Mouse (Mus musculus) liver, embryonic 16.5 days (tissue): ENCODE results near the gene Setd2. TPM values are rescaled to one million over a fixed set of nuclear protein-coding genes. Genes with fewer than 3 reads are reported as not detected.
A peak's percentile ranks its signal among the peaks of the same experiment; 100 is the strongest.

Source experiments
- ATAC-seq: fragments of 200-750 bp; cut with Nextera tagmentation; 2 replicates; pipeline ENCODE4 v1.8.0; 2017; ENCODE audit warnings: low read depth, mild to moderate bottlenecking, moderate number of reproducible peaks, moderate library complexity
- H3K27ac ChIP-seq: fragments of 300-500 bp; sonication (generic); 2 replicates; pipeline ENCODE4 v1.5.1; 2014; ENCODE audit warnings: mild to moderate bottlenecking, low read length
- H3K27me3 ChIP-seq: fragments of 300-500 bp; sonication (generic); 2 replicates; pipeline ENCODE4 v1.6.1; 2014; ENCODE audit warnings: low read depth, low read length, mixed read lengths; ENCODE audit not compliant: control insufficient read depth, insufficient read depth
- H3K36me3 ChIP-seq: fragments of 300-500 bp; sonication (generic); 2 replicates; pipeline ENCODE4 v1.6.1; 2014; ENCODE audit warnings: mild to moderate bottlenecking; ENCODE audit not compliant: control insufficient read depth, insufficient read depth
- H3K4me1 ChIP-seq: fragments of 300-500 bp; sonication (generic); 2 replicates; pipeline ENCODE4 v1.6.1; 2014; ENCODE audit warnings: low read depth, low read length, mixed read lengths; ENCODE audit not compliant: control insufficient read depth
- H3K4me2 ChIP-seq: fragments of 300-500 bp; sonication (generic); 2 replicates; pipeline ENCODE4 v1.6.1; 2014; ENCODE audit warnings: low read depth, low read length, mixed read lengths
- H3K4me3 ChIP-seq: fragments of 300-500 bp; sonication (generic); 2 replicates; pipeline ENCODE4 v1.5.1; 2014; ENCODE audit warnings: low read depth, mild to moderate bottlenecking, low read length
- H3K9ac ChIP-seq: fragments of 300-500 bp; sonication (generic); 2 replicates; pipeline ENCODE4 v1.6.1; 2014; ENCODE audit warnings: low read depth, low read length
- H3K9me3 ChIP-seq: fragments of 300-500 bp; sonication (generic); replicated peaks from 2 replicates; pipeline ENCODE4 v1.6.1; 2016; ENCODE audit warnings: low read length; ENCODE audit not compliant: control insufficient read depth
- WGBS: fragments of 180-500 bp; shearing (Covaris S2); extraction: QIAGEN DNeasy Blood & Tissue Kit; methylation state at CpG from one replicate; pipeline ENCODE4 v1.1.7; 2014; ENCODE audit not compliant: insufficient replicate concordance; 5-methylcytosine and 5-hydroxymethylcytosine counted together
- polyA plus RNA-seq: library from polyadenylated mRNA; unstranded; fragments of >200 nt; fragmentation: Nextera tagmentation; extraction: Ambion mirVana; gene quantifications from 2 replicates; pipeline ENCODE4 v1.2.1, GENCODE M21; 2015

The Setd2 gene
- polyA plus RNA-seq, 1 experiment from 2014 or later, result 10.0 TPM

DNA sequence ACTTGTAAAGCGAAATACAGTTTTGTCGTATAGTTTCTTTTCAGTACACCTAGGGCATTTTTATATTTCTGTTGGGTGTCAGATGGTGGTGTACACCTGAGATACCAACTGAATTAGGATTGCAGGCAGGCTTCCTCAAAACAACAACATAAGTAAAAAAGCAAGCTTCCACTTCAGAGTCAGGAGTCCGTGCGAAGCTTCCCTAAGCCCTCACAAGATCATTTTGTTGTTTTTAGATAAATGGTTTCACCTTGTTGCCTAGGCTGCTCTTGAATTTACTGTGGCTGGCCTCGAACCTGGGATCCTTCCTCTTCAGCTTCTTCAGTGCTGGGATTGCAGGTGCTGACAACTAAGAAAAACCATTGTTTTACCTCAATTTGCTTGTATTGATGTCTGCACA, 1.2 kb downstream of the Setd2 start:
- Histone ChIP-seq H3K27ac (peak overlapping the region; percentile 23; the same call in 1 of the 2 replicates), H3K9ac (peak overlapping the region; percentile 99), H3K4me2 (peak overlapping the region; percentile 80), H3K9me3 (no peaks in the 10 kb centered on the region), H3K36me3 (no peaks in the 10 kb centered on the region), H3K27me3 (no peaks in the 10 kb centered on the region), H3K4me1 (peaks cover 33% of the 10 kb centered on the region), H3K4me3 (peak overlapping the region; percentile 96)
- ATAC-seq, result no peak
- 11% methylated on average over 5 of the region's 5 CpGs for WGBS

DNA sequence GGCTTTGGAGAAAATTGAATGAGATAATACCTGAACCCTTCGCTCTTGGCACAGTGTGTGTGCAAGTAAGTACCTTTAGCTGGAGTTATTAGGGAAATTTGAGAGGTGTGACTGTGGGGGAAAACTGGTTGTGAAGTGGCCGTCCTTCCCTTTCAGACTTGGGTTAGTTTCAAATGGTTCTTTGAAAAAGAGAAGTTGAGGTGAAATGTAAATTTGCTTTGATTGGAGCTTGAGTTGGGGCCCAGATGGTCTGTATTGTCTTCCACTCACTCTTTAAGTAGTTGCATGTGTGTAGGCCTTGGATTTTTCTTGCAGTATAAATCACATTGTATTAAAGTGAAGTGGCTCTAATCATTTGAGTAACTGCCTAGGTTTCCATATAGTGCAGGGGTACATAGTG, 2.7 kb downstream of the Setd2 start:
- H3K27ac ChIP-seq, result no peak overlapping the region
- H3K4me1 ChIP-seq, result peaks cover 33% of the 10 kb centered on the region
- WGBS, result 68% methylated on average over 2 of the region's 2 CpGs
- no peak for ATAC-seq
- H3K36me3 ChIP-seq, result no peaks in the 10 kb centered on the region
- no peaks in the 10 kb centered on the region for H3K9me3 ChIP-seq
- H3K4me2 ChIP-seq, result peak overlapping the region; percentile 80; the same call in 1 of the 2 replicates
- no peaks in the 10 kb centered on the region for H3K27me3 ChIP-seq
- H3K4me3 ChIP-seq, result no peak overlapping the region
- no peak overlapping the region for H3K9ac ChIP-seq

DNA sequence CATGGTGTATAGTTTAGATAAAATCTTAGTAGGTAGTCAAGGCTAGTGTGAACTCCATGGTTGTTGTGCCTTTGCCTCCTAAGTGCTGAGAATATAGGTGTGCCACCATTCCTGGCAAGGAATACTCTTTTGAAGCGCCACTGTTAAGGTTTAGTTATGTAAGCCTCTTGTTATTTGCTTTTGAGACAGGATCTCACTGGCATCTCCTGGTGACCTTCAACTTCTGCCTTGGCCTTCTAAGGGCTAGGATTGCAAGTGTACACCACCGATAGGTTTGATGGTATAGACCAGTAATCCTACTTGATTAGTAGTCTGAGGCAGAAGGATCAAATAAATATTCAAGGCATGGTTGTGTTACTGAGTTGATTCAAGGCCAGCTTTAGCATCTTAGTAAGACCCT, 4.2 kb downstream of the Setd2 start:
- Histone ChIP-seq H3K9me3 (no peaks in the 10 kb centered on the region), H3K4me3 (no peak overlapping the region), H3K4me1 (peaks cover 24% of the 10 kb centered on the region), H3K27me3 (no peaks in the 10 kb centered on the region), H3K36me3 (no peaks in the 10 kb centered on the region), H3K27ac (no peak overlapping the region), H3K9ac (no peak overlapping the region), H3K4me2 (no peak overlapping the region)
- no peak for ATAC-seq
- 73% methylated on average over 2 of the region's 2 CpGs for WGBS

DNA sequence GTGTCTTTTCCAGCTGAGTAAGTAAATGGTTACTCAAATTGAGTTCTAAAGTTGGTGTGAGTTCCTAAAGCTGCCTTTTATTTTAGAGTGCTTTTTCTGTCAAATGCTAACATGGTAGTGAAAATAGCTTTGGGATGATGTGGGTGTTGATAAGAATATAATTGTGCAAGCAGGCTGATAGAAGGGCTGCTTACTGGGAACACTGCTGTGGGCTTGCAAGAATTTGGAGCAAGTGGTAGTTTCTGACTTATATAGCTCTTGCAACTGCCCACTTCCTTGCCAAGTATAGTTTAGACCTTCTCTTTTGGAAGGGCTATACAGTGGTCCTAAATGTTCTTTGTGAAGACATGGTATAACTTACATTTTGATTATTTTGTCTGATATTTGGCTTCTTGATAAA, 6.1 kb downstream of the Setd2 start:
- H3K9ac ChIP-seq, result no peak overlapping the region
- no peaks in the 10 kb centered on the region for H3K9me3 ChIP-seq
- no peak for ATAC-seq
- no peak overlapping the region for H3K4me2 ChIP-seq
- no peaks in the 10 kb centered on the region for H3K27me3 ChIP-seq
- H3K4me3 ChIP-seq, result no peak overlapping the region
- H3K4me1 ChIP-seq, result peaks cover 27% of the 10 kb centered on the region
- no peak overlapping the region for H3K27ac ChIP-seq
- no peaks in the 10 kb centered on the region for H3K36me3 ChIP-seq

DNA sequence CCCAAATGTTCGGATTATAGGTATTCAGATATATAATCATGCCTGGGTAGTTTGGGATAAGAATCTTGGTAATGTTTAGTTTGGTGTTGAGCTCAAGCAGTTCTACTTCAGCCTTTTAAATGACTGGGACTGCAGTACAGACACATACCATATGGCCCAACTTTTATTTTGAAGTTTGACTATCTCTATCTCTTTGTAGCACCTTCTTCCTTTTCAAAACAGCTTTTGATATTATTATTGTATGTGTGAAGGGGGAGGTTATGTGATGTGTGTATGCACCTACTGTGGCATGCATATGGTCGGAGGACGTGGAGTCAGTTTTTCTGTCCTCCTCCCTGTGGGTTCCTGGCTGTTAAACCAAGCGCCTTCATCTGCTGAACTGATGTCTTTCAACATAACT, 9.6 kb downstream of the Setd2 start:
- Histone ChIP-seq H3K27ac (no peak overlapping the region), H3K36me3 (no peaks in the 10 kb centered on the region; the same call in 1 of the 2 replicates)
- 44% methylated on average over 4 of the region's 4 CpGs for WGBS

DNA sequence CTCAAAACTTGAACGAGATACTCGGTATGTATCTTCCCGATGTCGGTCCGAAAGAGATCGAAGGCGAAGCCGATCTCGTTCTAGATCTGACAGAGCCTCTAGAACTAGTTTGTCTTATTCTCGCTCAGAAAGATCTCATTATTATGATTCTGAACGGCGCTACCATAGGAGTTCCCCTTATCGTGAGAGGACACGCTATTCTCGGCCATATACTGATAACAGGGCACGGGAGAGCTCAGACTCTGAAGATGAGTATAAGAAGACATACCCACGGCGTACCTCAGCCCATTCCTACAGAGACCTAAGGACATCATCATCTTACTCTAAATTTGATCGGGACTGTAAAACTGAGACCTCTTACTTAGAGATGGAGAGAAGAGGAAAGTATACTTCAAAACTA, 15.9 kb downstream of the Setd2 start:
- peak; percentile 84 for ATAC-seq
- peaks cover 46% of the 10 kb centered on the region for H3K36me3 ChIP-seq
- WGBS, result 81% methylated on average over 19 of the region's 19 CpGs
- no peak overlapping the region; the same call in 1 of the 2 replicates for H3K4me2 ChIP-seq
- no peak overlapping the region for H3K4me3 ChIP-seq
- H3K9ac ChIP-seq, result no peak overlapping the region
- no peaks in the 10 kb centered on the region for H3K9me3 ChIP-seq
- H3K27me3 ChIP-seq, result no peaks in the 10 kb centered on the region
- H3K4me1 ChIP-seq, result no peaks in the 10 kb centered on the region
- no peak overlapping the region for H3K27ac ChIP-seq

More for the DNA sequence above, 9.6 kb downstream of the Setd2 start:
- no peaks in the 10 kb centered on the region for H3K9me3 ChIP-seq
- peaks cover 4% of the 10 kb centered on the region for H3K4me1 ChIP-seq
- no peak for ATAC-seq
- H3K4me3 ChIP-seq, result no peak overlapping the region
- no peak overlapping the region for H3K4me2 ChIP-seq
- H3K9ac ChIP-seq, result no peak overlapping the region
- H3K27me3 ChIP-seq, result no peaks in the 10 kb centered on the region

DNA sequence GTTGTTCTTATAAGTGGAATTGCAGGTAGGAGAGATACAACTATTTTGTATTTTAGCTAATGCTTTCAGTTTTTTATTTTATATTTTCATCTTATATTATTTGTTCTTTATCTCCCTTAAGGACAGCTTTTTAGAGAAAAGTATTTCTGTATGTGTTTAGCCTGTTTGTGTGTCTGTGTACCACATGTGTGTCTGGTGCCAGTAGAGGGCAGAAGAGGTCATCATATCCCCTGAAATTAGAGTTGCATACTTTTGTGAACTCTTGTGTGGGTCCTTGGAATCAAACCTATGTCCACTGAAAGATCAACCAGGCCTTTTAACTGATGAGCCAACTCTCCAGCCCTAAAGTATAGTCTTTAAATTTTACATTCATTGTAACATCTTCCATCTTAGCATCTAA, 35.9 kb downstream of the Setd2 start:
- no peaks in the 10 kb centered on the region for H3K9me3 ChIP-seq
- no peak for ATAC-seq

DNA sequence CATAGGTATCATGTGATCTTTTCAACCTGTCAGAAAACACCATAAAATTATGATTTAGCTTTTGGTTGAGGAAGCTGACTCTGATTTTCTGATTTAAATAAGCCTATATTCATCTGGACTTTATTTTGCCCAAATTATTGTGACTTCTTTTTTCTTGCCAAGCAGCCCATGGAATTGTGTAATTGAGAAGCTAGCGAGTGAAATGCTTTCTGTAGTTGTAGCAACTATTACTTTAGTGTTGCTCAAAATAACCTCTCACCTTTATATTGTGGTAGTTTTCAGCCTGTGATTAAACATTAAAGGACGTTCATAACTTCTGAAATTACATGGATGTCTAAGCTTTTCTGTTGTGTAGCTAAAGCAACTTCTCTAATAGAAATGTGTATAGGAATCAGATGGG, 49.8 kb downstream of the Setd2 start:
- 72% methylated on average over 2 of the region's 2 CpGs for WGBS

More for the DNA sequence above, 35.9 kb downstream of the Setd2 start:
- Histone ChIP-seq H3K4me1 (no peaks in the 10 kb centered on the region), H3K9ac (no peak overlapping the region), H3K27ac (no peak overlapping the region), H3K27me3 (no peaks in the 10 kb centered on the region), H3K36me3 (peaks cover 38% of the 10 kb centered on the region), H3K4me3 (no peak overlapping the region), H3K4me2 (no peak overlapping the region)

DNA sequence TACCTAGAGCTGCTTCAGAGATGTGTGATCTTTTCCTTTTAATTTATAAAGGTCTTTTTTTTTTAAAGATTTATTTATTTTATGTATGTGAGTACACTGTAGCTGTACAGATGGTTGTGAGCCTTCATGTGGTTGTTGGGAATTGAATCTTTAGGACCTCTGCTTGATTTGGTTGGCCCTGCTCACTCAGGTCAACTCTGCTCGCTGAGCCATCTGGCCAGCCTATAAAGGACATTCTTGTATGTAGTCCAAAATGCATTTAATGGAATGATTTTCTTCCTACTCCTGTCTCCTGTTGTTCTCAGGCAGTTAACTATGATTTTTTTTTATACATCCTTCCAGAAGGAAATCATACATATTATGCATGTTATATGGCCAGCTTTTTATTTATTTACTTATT, 51.1 kb downstream of the Setd2 start:
- Histone ChIP-seq H3K9me3 (no peaks in the 10 kb centered on the region), H3K27ac (no peak overlapping the region), H3K27me3 (no peaks in the 10 kb centered on the region), H3K4me3 (no peak overlapping the region), H3K4me2 (no peak overlapping the region), H3K36me3 (peaks cover 2% of the 10 kb centered on the region), H3K9ac (no peak overlapping the region), H3K4me1 (no peaks in the 10 kb centered on the region)
- ATAC-seq, result no peak
- 94% methylated on average over 1 of the region's 1 CpGs for WGBS

More for the DNA sequence above, 49.8 kb downstream of the Setd2 start:
- ATAC-seq, result no peak
- Histone ChIP-seq H3K4me2 (no peak overlapping the region), H3K9ac (no peak overlapping the region), H3K4me1 (no peaks in the 10 kb centered on the region), H3K27me3 (no peaks in the 10 kb centered on the region), H3K9me3 (no peaks in the 10 kb centered on the region), H3K36me3 (peaks cover 7% of the 10 kb centered on the region; the same call in 1 of the 2 replicates), H3K4me3 (no peak overlapping the region), H3K27ac (no peak overlapping the region)
